Mouse (Mus musculus) hindbrain, embryonic 10.5 days (tissue): Measurements from ENCODE around the gene Hpse. TPM values are rescaled to one million over a fixed set of nuclear protein-coding genes. Genes with fewer than 3 reads are reported as not detected.

Source experiments
- polyA plus RNA-seq: library from polyadenylated mRNA; unstranded; fragments of >200 nt; fragmentation: Nextera tagmentation; extraction: Ambion mirVana; gene quantifications from 2 replicates; pipeline ENCODE4 v1.2.1, GENCODE M21; 2016

Gene Hpse
- polyA plus RNA-seq, 1 experiment from 2014 or later, result 2.3 TPM

Other genes with a start within 250 kb of the Hpse start
- 13.0 and 15.5 TPM in 2 replicates for gene Lin54, start 219.1 kb downstream of the Hpse start, polyA plus RNA-seq
- gene Cops4, start 201.4 kb downstream of the Hpse start, polyA plus RNA-seq, result 224 and 228 TPM in 2 replicates
- 4.8 and 6.7 TPM in 2 replicates for gene Plac8, start 147.5 kb downstream of the Hpse start, polyA plus RNA-seq
- gene Coq2, start 44.6 kb downstream of the Hpse start, polyA plus RNA-seq, result 49.6 and 56.0 TPM in 2 replicates
- 18.3 and 23.1 TPM in 2 replicates for gene Helq, start 78.9 kb upstream of the Hpse start, polyA plus RNA-seq
- 198 and 208 TPM in 2 replicates for gene Mrps18c, start 78.9 kb upstream of the Hpse start, polyA plus RNA-seq
- gene Abraxas1, start 101.2 kb upstream of the Hpse start, polyA plus RNA-seq, result 25.6 and 29.5 TPM in 2 replicates
- gene Gpat3, start 126.0 kb upstream of the Hpse start, polyA plus RNA-seq, result 0.50 and 0.96 TPM in 2 replicates